Mouse (Mus musculus) heart, embryonic 13.5 days (tissue): ENCODE results near the gene Olfr30. TPM values are rescaled to one million over a fixed set of nuclear protein-coding genes. Genes with fewer than 3 reads are reported as not detected.

Experiments
- ATAC-seq: fragments of 200-750 bp; cut with Nextera tagmentation; 2 replicates; pipeline ENCODE4 v1.8.0; 2017; ENCODE audit warnings: moderate TSS enrichment; ENCODE audit not compliant: insufficient number of reproducible peaks, low FRiP score, low TSS enrichment; ENCODE audit errors: extremely low read depth
- H3K27ac ChIP-seq: fragments of 300-500 bp; sonication (generic); replicated peaks from 2 replicates; pipeline ENCODE4 v1.5.1; 2015; ENCODE audit warnings: moderate library complexity, mild to moderate bottlenecking, inconsistent platforms
- H3K27me3 ChIP-seq: fragments of 300-500 bp; sonication (generic); replicated peaks from 2 replicates; pipeline ENCODE4 v1.6.1; 2015; ENCODE audit warnings: mild to moderate bottlenecking, inconsistent platforms
- H3K36me3 ChIP-seq: fragments of 300-500 bp; sonication (generic); 2 replicates; pipeline ENCODE4 v1.6.1; 2015; ENCODE audit warnings: mild to moderate bottlenecking, inconsistent platforms
- H3K4me1 ChIP-seq: fragments of 300-500 bp; sonication (generic); 2 replicates; pipeline ENCODE4 v1.6.1; 2015; ENCODE audit warnings: inconsistent platforms
- H3K4me2 ChIP-seq: fragments of 300-500 bp; sonication (generic); 2 replicates; pipeline ENCODE4 v1.6.1; 2015; ENCODE audit warnings: inconsistent platforms, mild to moderate bottlenecking, moderate library complexity
- H3K4me3 ChIP-seq: fragments of 300-500 bp; sonication (generic); 2 replicates; pipeline ENCODE4 v1.5.1; 2015; ENCODE audit warnings: moderate library complexity, mild to moderate bottlenecking, inconsistent platforms
- H3K9ac ChIP-seq: fragments of 300-500 bp; sonication (generic); 2 replicates; pipeline ENCODE4 v1.6.1; 2015; ENCODE audit warnings: inconsistent platforms, mild to moderate bottlenecking, moderate library complexity
- H3K9me3 ChIP-seq: fragments of 300-500 bp; sonication (generic); 2 replicates; pipeline ENCODE4 v1.6.1; 2016; ENCODE audit warnings: inconsistent platforms
- WGBS: fragments of 180-500 bp; shearing (Covaris S2); methylation state at CpG from one replicate; pipeline ENCODE4 v1.1.7; 2015; ENCODE audit warnings: mixed read lengths; 5-methylcytosine and 5-hydroxymethylcytosine counted together
- polyA plus RNA-seq: library from polyadenylated mRNA; unstranded; fragments of >200 nt; fragmentation: Nextera tagmentation; extraction: Ambion mirVana; gene quantifications from 2 replicates; pipeline ENCODE4 v1.2.1, GENCODE M21; 2015

The Olfr30 gene
- polyA plus RNA-seq, 1 experiment from 2014 or later, result not detected

DNA sequence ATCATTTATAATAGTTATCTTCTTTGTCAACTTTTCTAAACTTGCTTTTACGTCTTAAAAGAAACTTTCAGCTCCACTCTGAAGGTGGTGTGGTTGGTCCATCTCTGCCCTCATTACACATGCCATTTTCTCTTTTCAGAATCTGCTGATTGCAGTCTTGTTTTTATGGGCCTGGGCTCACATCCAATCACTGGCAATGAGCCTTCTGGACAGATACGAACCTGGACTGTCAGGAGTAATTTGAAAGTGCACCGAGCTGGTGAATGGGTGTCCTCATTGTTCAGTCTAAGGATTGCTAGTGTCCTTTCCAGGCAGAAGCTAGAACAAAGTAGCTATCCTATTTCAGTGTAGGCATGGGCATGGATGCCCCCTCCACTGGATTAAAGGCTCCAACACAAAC is 54.0 kb downstream of the Olfr30 start:
- Histone ChIP-seq H3K4me2 (no peak overlapping the region), H3K36me3 (no peaks in the 10 kb centered on the region), H3K27ac (no peak overlapping the region), H3K27me3 (no peaks in the 10 kb centered on the region; the same call in 1 of the 2 replicates), H3K9me3 (no peaks in the 10 kb centered on the region), H3K4me3 (no peak overlapping the region), H3K4me1 (no peaks in the 10 kb centered on the region), H3K9ac (no peak overlapping the region)
- WGBS, result 61% methylated on average over 3 of the region's 3 CpGs
- ATAC-seq, result no peak

Other genes starting within 250 kb of the Olfr30 start
- gene 4930438A08Rik, start 187.5 kb downstream of the Olfr30 start, polyA plus RNA-seq, result not detected in 2 replicates
- gene Zfp692, start 155.2 kb downstream of the Olfr30 start, polyA plus RNA-seq, result 12.4 and 15.5 TPM in 2 replicates
- gene Zfp672, start 131.9 kb downstream of the Olfr30 start, polyA plus RNA-seq, result 27.7 and 28.6 TPM in 2 replicates
- gene Sh3bp5l, start 131.5 kb downstream of the Olfr30 start, polyA plus RNA-seq, result 24.0 and 25.3 TPM in 2 replicates
- not detected in 2 replicates for gene Lypd8, start 83.2 kb downstream of the Olfr30 start, polyA plus RNA-seq
- gene 1810065E05Rik, start 41.2 kb downstream of the Olfr30 start, polyA plus RNA-seq, result not detected in 2 replicates
- not detected in 2 replicates for gene Gm12253, start 29.7 kb downstream of the Olfr30 start, polyA plus RNA-seq
- gene Lypd9, start 9.3 kb downstream of the Olfr30 start, polyA plus RNA-seq, result not detected in 2 replicates
- not detected in 2 replicates for gene Olfr332, start 30.3 kb upstream of the Olfr30 start, polyA plus RNA-seq
- not detected in 2 replicates for gene Olfr331, start 40.3 kb upstream of the Olfr30 start, polyA plus RNA-seq
- gene Olfr330, start 72.6 kb upstream of the Olfr30 start, polyA plus RNA-seq, result not detected in 2 replicates
- gene Olfr329-ps, start 84.2 kb upstream of the Olfr30 start, polyA plus RNA-seq, result not detected in 2 replicates
- gene Olfr328, start 93.4 kb upstream of the Olfr30 start, polyA plus RNA-seq, result 0.05 and 0.07 TPM in 2 replicates
- gene Olfr224, start 108.3 kb upstream of the Olfr30 start, polyA plus RNA-seq, result not detected in 2 replicates
- not detected in 2 replicates for gene Olfr325, start 115.5 kb upstream of the Olfr30 start, polyA plus RNA-seq
- not detected in 2 replicates for gene Olfr324, start 132.8 kb upstream of the Olfr30 start, polyA plus RNA-seq
- not detected in 2 replicates for gene 2210407C18Rik, start 153.8 kb upstream of the Olfr30 start, polyA plus RNA-seq
- gene Olfr323, start 168.2 kb upstream of the Olfr30 start, polyA plus RNA-seq, result not detected in 2 replicates
- 0.68 and 0.96 TPM in 2 replicates for gene Trim58, start 178.2 kb upstream of the Olfr30 start, polyA plus RNA-seq
- gene Olfr322, start 196.5 kb upstream of the Olfr30 start, polyA plus RNA-seq, result not detected in 2 replicates
- not detected in 2 replicates for gene Olfr320, start 218.8 kb upstream of the Olfr30 start, polyA plus RNA-seq
- not detected in 2 replicates for gene Olfr319, start 236.9 kb upstream of the Olfr30 start, polyA plus RNA-seq